Mouse (Mus musculus): ENCODE data around the gene Lrrc3c.

GRCm38 (mm10) chr11:98590548-98591445, 7.3 kb upstream of the Lrrc3c start:
- TF ChIP-seq POLR2AphosphoS2 (IDR thresholded peaks at IDR 0.05; ENCODE audit: insufficient read length, low read depth) (no peak), POLR2A (IDR thresholded peaks at IDR 0.05; ENCODE audit: insufficient read length, low read depth) (no peak), E2F4 (IDR thresholded peaks at IDR 0.05; ENCODE audit: insufficient read depth) (no peak), USF1 (IDR thresholded peaks at IDR 0.05; ENCODE audit: low read depth) (no peak), CEBPB (IDR thresholded peaks at IDR 0.05; ENCODE audit: insufficient read depth, poor library complexity, severe bottlenecking) (no peak)
